Mouse (Mus musculus): ENCODE results near the gene Tbpl1. TPM values are rescaled to one million over a fixed set of nuclear protein-coding genes. Genes with fewer than 3 reads are reported as not detected.
A peak's percentile ranks its signal among the peaks of the same experiment; 100 is the strongest.

The Tbpl1 gene
- total RNA-seq (2017): 29.1 and 31.2 TPM in 2 replicates

DNA sequence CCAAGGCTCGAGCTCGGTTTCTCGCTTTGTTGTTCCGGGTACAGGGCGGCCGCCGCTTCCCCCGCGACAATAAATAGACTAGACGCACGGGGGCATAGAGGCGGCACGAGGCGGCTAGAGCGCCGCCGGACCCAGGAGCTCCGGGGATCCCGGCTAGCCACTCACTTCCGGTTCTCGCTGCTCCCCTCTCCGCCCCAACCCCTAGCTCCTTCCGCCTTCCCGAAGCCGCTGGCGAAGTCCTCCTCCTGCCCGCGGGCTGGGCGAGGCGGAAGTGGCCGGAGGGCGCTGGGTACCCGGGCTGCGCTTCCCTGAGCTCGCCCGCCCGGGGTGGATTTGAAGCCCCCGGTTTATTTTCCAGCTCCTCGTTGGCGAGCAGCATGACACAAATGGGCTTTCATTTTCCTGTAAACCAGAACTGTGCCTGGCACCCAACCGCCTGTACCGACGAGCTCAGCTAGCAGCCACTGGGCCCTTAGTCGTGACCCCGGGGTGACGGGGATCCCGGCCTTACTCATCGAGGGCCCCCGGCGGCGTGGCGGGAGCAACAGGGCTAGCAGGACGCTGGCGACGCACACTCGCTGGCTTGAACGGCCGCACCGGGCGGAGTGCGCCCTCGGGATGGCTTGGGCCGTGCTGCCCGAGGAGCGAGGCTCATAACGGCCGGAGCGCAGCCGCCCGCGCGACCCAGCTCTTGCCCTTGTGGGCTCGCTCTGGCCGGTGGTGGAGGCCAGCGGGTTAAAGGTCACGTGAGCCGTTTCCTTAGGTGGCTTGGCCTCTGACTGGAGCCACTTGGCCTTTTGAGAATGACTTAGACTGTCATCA is at the start of gene Tbpl1:
Tbpl1 (minus strand) TSS at position 667 of the 822 bp plus-strand sequence.
- ATAC-seq (replicated peaks; ENCODE audit: low read depth, poor library complexity, severe bottlenecking): peak; percentile 93

DNA sequence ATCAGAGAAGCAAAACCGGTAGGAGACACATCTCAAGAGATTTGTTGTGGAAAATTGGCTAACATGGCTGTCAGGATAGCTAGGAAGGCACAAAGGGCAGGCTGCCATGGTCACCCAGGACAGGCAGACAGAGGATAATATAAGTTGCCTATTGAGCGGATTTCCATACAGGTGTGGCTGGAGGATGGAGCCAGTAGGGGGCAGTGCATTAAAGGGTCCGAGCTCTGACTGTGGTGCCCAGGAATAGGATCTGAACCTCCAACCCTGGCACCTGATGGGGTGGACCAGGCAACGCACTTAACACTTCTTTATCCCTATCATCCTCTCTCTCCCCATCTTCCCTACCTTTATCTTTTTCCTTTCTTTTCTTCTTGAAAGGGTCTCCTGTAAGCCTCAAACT is 49.7 kb upstream of the Tbpl1 start:
- ATAC-seq (replicated peaks; ENCODE audit: low read depth, poor library complexity, severe bottlenecking): peak; percentile 50; the same call in 1 of the 2 replicates

DNA sequence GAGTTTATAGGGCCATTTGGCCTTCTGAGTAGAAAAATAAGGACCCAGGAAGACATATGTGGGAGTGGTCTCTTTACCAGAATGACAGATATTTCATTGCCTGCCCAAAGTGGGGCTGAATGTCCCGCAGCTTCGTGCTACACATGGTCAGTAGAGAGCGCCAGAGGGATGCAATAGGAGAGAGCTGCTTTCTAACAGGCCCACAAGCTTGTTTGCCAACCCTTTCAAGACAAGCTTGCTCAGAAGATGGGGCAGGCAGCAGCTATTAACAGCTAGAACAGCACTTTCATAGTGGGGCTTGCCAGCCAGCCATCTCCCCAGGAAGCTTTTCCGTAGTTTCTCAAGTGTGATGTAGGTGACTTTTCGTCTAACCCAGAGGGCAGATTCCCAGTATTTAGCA is 46.2 kb upstream of the Tbpl1 start:
- no peak for ATAC-seq (replicated peaks; ENCODE audit: low read depth, poor library complexity, severe bottlenecking)

DNA sequence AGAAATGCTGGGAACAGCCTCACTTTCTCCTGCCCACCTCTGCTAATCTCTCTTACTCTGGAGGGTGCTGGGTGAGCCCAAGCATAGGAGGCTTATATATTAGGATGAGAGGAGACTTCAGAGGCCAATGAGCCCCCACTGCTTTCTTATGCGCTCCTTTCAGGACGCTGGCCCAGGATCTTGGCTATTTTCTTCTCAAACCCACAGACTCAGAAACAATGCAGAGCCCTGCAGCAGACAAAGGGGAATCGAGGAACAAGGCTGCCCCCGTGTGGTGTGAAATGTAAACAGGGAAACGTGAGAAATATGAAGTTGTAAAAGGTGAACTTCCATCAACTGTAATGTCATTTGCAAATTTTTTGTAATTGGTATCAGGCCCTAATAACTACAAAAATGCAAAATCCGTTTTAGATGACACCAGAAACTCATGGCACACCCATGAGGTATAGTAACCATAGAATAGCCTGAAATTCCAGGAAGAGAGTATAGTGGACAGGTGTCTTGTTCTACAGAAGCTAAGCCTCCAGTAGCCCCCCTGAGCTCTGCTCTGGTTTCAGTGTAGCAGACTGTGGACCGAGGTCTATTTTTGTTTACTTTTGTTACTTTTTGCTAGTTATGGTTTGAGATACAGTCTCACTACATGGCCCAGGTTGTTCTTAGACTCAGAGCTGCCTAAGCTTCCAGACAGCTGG is 44.4 kb upstream of the Tbpl1 start:
- no peak for ATAC-seq (replicated peaks; ENCODE audit: low read depth, poor library complexity, severe bottlenecking)

DNA sequence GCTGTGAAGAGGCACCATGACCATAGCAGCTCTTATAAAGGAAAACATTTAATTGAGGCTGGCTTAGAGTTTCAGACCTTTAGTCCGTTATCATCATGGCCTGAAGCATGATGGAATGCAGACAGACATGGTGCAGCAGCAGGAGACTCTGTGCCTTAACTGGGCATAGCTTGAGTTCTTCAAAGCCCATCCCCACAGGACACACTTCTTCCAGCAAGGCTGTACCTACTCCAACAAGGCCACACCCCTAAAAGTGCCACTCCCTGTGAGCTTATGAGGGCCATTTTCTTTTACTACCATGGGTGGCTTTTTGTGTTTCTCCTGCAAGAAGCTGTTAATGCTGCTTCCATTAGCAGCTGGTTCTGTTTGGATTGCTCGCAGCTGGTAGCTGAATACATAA is 43.7 kb upstream of the Tbpl1 start:
- ATAC-seq (replicated peaks; ENCODE audit: low read depth, poor library complexity, severe bottlenecking): no peak

DNA sequence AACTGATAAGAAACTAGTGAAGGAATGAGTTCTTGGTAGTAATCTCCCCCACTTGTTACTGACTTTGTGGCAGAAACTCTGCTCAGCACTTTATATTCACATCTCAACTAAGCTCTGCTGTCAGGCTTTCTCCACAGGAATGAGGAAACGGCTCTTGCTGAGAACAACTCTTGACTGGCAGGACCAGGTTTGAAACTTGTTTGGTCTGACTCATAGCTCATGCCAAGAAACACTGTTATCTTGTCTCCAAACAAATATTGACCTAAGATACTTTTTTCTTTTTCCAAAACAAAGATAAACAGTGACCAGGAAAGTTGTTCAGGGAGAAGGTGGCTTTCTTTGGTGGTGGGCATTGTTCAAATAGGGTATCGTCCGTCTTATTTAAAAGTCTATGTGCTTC is 42.9 kb upstream of the Tbpl1 start:
- no peak for ATAC-seq (replicated peaks; ENCODE audit: low read depth, poor library complexity, severe bottlenecking)

DNA sequence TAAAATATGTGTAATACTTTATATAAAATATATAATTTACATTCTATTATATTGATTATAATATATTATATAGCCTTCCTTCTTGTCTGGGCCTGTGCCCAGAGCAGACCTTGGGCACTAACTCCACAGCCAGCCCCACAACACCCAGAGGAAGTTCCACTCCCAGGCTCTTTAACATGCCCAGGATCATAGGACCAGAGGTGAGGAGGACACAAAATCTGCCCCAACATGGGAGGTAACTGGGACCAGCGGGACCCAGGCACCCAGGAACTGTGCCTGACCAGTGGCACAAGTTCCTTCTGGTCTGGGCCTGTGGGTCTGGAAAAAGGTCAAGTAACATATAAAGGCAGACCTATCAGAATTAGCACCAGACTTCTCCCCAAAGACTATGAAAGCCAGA is 22.5 kb upstream of the Tbpl1 start:
- no peak for ATAC-seq (replicated peaks; ENCODE audit: low read depth, poor library complexity, severe bottlenecking)

DNA sequence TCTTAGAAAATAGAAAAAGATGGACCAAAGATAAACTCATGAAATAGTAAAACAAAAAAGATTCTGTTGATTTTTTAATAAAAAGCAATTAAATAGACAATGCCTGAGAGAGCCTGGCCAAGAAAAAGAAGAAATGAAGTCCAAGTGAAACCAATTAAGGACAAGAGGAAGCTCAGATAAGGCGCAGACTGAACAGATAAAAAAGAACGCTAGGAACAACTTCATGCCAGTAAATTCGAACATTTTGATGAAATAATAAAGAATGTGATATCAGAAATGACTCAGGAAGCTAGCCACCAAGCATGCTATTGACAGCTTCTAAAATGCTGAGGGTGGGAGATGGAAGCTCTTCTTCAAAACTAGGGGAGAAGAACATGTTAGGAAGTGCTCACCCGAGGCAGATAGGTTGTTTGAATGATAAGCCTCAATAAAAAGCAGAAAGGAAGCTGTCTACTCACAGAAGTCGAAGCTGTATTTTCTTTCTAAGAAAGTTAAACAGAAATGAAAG is 19.5 kb upstream of the Tbpl1 start:
- no peak for ATAC-seq (replicated peaks; ENCODE audit: low read depth, poor library complexity, severe bottlenecking)

DNA sequence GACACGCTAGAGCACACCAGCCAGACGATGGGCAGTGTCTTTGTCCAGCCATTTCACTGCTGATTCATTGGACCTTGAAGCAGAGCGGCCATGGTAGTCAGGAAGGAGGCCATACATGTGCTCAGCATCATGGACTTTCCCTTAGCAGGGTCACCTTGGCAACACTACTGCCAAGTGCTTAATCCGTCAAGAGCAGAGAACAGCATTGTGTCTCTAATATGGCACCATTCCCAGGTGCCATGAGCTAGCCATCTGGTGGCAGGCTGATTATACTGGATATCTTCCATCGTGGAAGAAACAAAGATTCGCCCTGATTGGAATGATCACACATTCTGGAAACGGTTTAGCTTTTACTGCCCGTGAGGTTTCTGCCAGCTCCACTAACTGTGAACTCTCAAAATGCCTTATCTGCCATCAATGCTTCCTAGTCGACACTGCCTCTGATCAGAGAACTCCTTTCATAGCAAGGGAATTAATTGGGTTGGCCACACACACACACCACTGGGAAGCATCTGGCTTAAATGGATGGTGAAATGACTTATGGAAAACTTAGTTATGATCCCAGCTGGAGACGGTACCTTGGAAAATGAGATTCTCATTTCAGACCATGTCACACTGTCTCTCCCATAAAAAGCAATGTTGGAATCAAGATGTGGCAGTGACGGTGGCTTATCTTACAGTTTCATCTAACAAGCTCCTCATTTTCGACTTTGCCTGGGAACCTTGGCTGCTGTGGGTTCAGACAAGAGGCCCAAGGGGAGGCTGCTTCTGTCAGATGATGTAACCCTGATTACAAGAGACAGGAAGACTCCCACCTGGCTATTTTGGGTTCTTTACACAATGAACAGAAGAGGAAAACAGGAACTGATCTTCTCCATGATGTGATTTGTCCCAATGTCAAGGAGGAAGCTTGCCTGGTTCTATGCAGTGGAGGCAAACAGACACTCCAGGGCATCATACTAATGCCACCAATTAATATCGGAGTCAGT is 14.9 kb upstream of the Tbpl1 start:
- no peak for ATAC-seq (replicated peaks; ENCODE audit: low read depth, poor library complexity, severe bottlenecking)

DNA sequence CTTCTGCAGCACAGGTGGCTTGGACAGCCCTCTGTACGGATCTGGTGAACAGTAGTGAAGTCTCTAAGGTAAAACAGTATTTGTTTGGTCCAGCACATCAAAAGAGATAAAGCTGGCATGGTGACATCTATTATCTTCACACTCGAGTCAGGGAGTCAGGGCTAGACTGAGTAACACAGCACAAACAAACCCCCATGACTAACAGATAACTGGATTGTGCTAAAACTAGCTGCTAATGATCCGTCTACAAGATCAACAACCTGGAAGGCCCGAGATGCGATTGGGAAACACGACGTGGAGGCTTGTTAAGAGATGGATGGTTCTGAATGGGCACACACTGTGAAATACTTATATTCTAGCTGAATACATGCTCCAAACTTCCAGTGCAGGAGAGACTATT is 14.2 kb upstream of the Tbpl1 start:
- ATAC-seq (replicated peaks; ENCODE audit: low read depth, poor library complexity, severe bottlenecking): no peak

DNA sequence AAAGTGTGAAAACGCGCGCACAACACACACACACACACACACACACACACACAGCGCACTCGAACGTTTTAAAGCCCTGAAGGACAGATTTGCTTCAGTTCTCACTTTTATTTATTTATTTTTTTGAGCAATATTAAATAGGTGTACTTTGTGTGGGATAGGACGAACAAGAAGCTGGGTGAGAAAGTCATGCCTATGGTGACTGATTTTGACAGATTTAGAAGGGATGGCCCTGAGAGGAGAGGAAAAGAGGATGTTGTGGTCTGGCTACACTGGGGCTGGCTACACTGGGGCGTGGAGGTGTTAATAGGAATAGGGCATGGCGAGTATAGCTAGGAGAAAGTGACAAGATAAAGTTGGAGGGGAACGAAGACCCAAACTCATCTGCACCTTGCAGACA is 443 bp upstream of the Tbpl1 start:
- peak; percentile 66 for ATAC-seq (replicated peaks; ENCODE audit: low read depth, poor library complexity, severe bottlenecking)

DNA sequence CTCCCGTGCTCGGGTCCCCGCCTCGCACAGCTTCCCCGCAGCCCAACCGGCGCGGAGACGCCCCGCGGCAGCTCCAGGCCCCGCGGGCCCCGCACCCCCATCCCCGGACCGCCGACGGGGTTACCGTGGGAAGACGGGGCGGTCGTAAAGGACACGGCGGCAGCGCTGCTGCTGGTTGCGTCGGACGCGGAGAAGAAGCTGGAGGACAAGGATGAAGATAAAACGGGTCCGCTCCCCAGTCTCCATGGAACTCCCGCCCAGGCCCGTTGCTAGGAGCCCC is 806 bp downstream of the Tbpl1 start:
- ATAC-seq (replicated peaks; ENCODE audit: low read depth, poor library complexity, severe bottlenecking): no peak

DNA sequence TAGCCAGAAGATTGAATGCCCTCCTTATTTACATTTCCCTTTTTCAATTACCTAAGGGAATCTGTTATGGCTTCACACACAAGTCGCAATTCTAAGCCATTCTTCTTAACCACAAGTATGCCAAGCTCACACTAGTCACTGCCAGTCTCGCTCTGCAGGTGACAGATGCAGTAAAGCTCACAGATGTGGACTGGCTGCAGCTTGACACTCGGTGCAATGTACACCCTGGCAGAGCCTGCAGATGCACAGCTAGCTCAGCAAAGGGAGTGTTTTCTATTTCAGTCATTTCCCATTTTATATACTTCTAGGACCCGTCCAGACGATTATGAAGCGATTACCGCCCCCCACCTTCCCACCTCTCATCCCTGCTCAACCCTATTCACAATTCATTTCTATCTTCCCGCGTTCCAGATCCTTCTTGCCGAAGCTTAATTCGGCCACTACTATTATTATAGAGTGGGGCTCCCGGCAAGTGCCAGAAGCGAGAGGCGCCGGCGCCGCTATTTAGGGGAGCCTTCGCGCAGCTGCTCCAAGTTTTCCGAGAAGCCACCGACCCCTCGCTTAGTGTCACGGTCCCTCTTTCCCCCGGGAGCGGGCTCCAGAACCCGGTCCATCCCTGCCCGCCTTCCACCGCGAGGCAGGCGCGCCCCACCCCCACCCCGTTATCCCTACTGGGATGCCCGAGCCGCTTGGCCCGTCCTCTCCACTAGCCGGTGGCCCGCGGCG is 1.3 kb downstream of the Tbpl1 start:
- peak; percentile 12 for ATAC-seq (replicated peaks; ENCODE audit: low read depth, poor library complexity, severe bottlenecking)

DNA sequence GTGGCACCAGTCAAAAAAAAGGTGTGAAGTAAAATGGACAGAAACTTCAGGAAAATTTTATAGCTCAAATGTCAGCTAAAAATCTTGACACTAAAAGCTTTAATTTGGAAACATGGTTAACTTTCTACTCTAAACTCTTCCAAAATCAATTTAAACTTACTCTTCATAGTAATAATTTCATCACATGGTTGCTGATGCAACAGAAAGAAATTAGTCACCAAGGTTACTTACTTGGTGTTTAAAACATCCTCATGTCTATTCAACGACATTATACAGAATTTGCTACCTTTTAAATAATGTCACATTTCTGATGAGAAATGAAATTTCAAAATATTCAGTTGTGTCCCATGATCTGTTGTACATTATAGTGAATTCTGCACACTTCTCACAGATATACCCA is 3.5 kb downstream of the Tbpl1 start:
- ATAC-seq (replicated peaks; ENCODE audit: low read depth, poor library complexity, severe bottlenecking): no peak

DNA sequence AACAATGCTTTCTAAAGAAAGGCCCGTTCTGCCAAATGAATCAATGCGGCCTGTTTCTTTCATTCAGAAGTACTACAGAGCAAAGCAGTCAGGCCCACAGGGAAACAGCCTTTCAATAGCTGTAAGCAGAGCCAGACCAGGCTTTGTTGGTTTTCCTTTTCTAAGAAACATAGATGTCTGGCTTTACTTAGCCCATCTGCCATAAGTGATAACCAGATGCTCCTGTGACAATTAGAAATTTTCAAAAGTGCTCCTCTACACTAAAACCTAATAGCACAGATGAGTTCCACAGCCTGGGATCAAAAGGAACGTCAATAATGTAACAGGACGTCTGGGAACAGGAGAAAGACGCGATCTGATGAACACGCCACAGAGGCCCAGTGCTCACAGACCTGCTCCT is 5.4 kb downstream of the Tbpl1 start:
- ATAC-seq (replicated peaks; ENCODE audit: low read depth, poor library complexity, severe bottlenecking): no peak

DNA sequence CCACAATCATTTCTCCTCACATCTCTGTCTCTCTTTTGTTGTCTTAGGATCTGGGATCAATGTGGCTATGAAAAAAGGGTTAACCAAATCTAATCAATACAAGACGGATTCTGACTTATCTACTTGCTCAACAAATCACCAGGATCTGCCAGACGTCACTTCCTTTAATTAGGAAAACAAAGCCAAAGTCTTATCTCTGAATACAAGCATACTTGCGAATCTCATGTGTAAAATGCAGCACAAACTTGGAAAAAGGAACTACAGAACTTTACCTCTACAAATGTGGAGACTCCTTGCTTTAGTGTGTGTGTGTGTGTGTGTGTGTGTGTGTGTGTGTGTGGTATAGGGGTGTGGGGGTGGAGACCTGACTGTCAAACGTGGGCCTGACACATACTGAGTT is 6.6 kb downstream of the Tbpl1 start:
- ATAC-seq (replicated peaks; ENCODE audit: low read depth, poor library complexity, severe bottlenecking): no peak

DNA sequence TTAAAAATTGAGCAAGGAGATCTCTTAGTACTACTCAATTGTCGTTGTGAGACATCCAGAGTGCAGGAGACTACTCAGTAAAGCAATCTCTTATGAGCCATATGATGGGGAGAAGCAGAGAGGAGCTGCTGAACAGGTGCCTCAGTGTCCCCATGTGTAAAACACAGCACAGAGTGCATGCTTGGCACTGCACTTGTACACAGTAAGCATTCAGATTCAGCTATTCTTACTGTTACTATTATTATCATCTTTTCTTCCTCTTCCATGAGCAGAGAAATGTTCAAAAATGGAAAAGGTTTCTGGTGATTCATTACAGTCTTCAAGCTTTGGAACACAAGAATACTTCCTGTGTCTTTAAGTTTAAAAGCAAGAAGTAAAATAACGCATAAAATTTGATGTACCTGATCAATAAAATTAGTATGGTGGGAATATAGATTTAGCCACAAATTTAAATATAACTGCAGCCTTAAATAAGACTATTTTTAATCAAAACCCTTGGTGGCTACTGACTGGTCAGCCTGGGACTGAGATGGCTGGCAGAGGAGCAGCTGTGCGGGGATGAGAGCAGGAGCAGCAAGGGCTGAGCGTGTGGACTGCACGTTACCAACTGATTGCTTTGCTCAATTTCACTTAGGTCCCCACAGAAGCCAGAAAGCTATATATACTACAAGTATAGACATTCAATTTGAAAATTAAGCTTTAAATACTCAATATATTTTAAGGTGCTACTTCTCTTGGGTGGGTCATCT is 10.8 kb downstream of the Tbpl1 start:
- ATAC-seq (replicated peaks; ENCODE audit: low read depth, poor library complexity, severe bottlenecking): no peak

DNA sequence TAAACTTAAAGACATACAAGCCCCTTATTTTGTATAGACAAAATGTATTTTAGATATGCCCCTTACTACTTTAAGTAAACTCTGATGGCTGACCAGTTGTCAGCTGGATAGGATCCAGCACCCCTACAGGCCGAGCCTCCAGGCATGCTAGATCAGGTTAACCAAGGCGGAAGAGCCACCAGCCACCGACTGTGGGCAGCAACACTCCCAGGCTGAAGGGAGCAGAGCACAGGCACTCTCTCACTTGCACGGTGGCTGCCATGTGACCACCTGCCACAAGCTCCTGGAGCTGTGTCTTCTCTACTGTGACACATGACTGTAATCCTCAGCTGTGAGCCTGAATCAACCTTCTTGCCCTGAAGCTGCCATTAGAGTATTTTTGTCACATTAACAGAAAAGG is 13.3 kb downstream of the Tbpl1 start:
- ATAC-seq (replicated peaks; ENCODE audit: low read depth, poor library complexity, severe bottlenecking): peak; percentile 75

DNA sequence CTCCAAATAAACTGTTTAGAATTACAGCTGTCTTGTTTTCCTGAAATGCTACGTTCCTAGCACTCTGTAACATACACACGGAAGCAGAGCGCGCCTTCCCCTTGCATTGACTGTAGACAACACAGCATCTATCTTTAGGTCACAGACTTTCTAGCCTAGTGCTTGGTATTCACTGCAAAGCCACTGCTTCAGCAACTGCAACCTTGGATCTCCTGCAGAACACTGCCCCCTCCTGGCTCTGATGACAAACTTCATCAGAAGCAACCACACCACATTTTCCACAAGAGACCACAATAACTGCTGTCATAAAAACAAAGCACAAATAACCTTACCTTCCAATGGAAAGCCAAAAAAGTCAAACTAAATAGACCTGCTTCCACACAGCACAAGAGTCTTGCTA is 17.2 kb downstream of the Tbpl1 start:
- ATAC-seq (replicated peaks; ENCODE audit: low read depth, poor library complexity, severe bottlenecking): peak; percentile 97
